Mouse (Mus musculus) ES-E14 (cell line): ENCODE measurements at regions not wholly inside any gene's neighbourhood (a gene's known extent, or its start where the extent isn't known, plus 50 kb on each side); places are given as distances from the start of the nearest gene placed in this dataset.

Experiments used
- CHD2 ChIP-seq: IDR thresholded peaks from 2 replicates; pipeline ENCODE4 v1.6.1; 2014; ENCODE audit warnings: mild to moderate bottlenecking, low read depth, low read length, inconsistent platforms
- HCFC1 ChIP-seq: IDR thresholded peaks from 2 replicates; pipeline ENCODE4 v1.6.1; 2012; ENCODE audit warnings: low read length, inconsistent platforms, borderline replicate concordance; ENCODE audit not compliant: insufficient read depth
- MAFK ChIP-seq: IDR thresholded peaks from 2 replicates; pipeline ENCODE4 v1.6.1; 2014; ENCODE audit warnings: mild to moderate bottlenecking, low read depth, low read length, inconsistent platforms; ENCODE audit not compliant: insufficient read depth
- ZC3H11A ChIP-seq: IDR thresholded peaks from 2 replicates; pipeline ENCODE4 v1.6.1; 2012; ENCODE audit warnings: low read depth, mild to moderate bottlenecking, inconsistent platforms, low read length, borderline replicate concordance
- ZNF384 ChIP-seq: IDR thresholded peaks from 2 replicates; pipeline ENCODE4 v1.6.1; 2012; ENCODE audit warnings: low read depth, low read length, inconsistent platforms

DNA sequence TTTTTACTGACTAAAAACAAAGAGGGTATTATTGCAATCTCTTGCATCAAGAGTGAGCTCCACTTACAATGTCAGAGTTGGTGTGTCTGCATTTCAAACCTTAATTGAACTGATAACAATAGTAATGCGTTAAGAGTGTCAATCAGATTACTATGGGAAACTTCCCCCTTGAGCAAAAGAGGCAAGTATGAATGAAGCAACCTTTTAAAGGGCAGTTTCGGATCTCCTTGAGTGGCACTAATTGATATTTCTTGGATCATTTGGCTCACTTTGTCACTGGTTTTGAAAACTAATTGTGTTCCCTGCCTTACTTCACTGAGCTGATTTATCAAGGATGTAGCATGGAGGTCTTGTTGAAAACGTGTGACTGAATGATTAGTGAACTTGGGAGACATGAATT is 151.0 kb upstream of the Bmp2 start:
- no peak for TF ChIP-seq ZNF384
- no peak for TF ChIP-seq CHD2
- TF ChIP-seq HCFC1 = no peak
- no peak for TF ChIP-seq ZC3H11A
- no peak for TF ChIP-seq MAFK
